Mouse (Mus musculus): ENCODE measurements around the gene Cd300ld4.

DNA sequence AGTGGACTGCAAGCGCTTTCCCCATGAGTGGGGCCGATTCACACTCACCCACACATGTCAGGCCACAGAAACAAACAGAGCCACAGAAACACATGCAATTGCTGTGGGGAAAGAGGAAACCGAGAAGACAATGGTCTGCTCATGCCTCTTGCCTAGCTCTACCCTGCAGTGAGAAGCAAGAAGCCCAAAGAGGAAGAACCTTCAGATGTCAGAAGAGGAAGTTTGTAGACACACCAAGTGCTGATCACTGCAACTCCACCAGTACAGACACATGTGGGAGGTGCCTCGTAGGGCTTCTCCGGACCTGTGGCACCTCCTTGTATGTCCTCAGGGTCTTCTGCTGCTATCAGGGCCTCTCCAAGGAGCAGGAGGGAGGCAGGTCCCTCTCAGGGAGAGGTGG is 22.7 kb downstream of the Cd300ld4 start:
- TF ChIP-seq POLR2A (IDR thresholded peaks at IDR 0.05; ENCODE audit: low read depth, low read length) (no peak), CTCF (IDR thresholded peaks at IDR 0.05; ENCODE audit: extremely low read depth, insufficient read length, insufficient replicate concordance, low read depth, low read length) (no peak)

Measured in small intestine, adult 2 months (tissue).